Mouse (Mus musculus) adrenal gland, postnatal 4 days (tissue): ENCODE measurements around the gene Pknox1. TPM values are rescaled to one million over a fixed set of nuclear protein-coding genes. Genes with fewer than 3 reads are reported as not detected.
A peak's percentile ranks its signal among the peaks of the same experiment; 100 is the strongest.
"Not testable (repeated sequence)": the region's sequence is repeated elsewhere in the genome, so short reads cannot be mapped to it uniquely, and the experiment has no call there.

ENCODE experiments used
- DNase-seq, 2 experiments: peaks; one replicate each; pipeline ENCODE4 v3.0.0; 2021 to 2022; ENCODE audit warnings: low spot score in 2 of 2, mixed read lengths in 2 of 2
- long read RNA-seq, 2 experiments: library from polyadenylated mRNA; stranded (forward); transcript quantifications; one replicate each; pipeline ENCODE4 v2.0.0; 2021
- total RNA-seq, 2 experiments: library from RNA; stranded (reverse); gene quantifications; 2 replicates each; pipeline ENCODE4 v1.2.3; 2021

The Pknox1 gene
- 10 to 100 TPM; 22.0 to 26.7 TPM for total RNA-seq
- long read RNA-seq, experiment 1, full-length matches to known transcripts: 6 of 8 reads
- long read RNA-seq, experiment 1, partial matches to known transcripts: 2 of 8 reads
- long read RNA-seq, experiment 1, other reads (novel, unspliced or antisense): 0 of 8 reads
- long read RNA-seq, experiment 2, full-length matches to known transcripts: 18 of 25 reads
- long read RNA-seq, experiment 2, partial matches to known transcripts: 0 of 25 reads
- long read RNA-seq, experiment 2, other reads (novel, unspliced or antisense): 7 of 25 reads

- peak; percentile 88 to 93 for DNase-seq
These were observed at the start of gene Pknox1 for GRCm38 (mm10) chr17:31564015-31564857. Pknox1 (plus strand) TSS chr17:31564734.

- no peak for DNase-seq
These were observed 45.1 kb upstream of the Pknox1 start for GRCm38 (mm10) chr17:31519344-31519945.

- peak; percentile 94 to 98 for DNase-seq
These were observed 44.3 kb upstream of the Pknox1 start, which contains the start of the genes Wdr4 and Ndufv3 for GRCm38 (mm10) chr17:31519946-31520838. Wdr4 (minus strand) TSS chr17:31519980. Ndufv3 (plus strand) TSS chr17:31520115.

DNA sequence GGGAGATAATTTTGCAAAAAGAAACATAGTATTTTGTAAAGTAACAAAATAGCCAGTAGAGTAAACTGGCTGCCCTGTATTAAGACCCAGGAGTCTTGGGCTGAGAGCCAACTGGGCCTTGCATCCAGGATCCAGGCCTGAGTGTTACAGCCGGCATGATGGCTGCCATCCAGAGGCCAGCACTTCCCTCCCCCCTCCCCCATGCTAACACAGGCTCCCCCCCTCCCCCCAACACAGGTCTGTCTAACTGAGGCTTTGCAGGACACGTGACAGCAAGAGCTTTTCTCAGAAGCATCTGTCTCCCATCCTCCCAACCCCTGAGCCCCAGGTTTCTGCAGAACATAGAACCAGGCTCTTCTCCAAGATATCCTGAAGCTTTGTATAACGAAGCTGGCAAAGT lies 43.6 kb upstream of the Pknox1 start:
- DNase-seq: no peak

DNA sequence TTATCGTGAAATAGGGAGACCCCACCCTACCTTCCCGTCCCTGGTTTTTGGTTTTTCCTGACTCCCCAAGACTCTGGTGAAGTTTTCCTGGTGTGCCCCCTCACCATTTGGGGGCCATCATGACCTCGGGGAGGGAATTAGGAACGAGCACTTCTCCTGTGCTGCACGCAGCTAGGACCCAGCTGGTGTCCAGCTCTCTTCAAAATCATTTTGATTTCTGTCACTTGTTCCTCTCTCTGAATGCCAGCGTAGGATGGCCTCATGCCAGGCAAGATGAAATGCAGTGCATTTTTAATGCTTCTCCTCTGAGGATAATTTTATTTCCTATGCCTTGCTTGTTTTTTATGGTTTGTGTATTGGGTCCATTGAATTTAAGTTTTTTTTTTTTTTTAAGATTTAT lies 42.6 kb upstream of the Pknox1 start:
- no peak for DNase-seq

GRCm38 (mm10) chr17:31525114-31525513 lies 39.4 kb upstream of the Pknox1 start:
- no peak for DNase-seq

GRCm38 (mm10) chr17:31525816-31526215 lies 38.7 kb upstream of the Pknox1 start:
- DNase-seq: no peak

DNA sequence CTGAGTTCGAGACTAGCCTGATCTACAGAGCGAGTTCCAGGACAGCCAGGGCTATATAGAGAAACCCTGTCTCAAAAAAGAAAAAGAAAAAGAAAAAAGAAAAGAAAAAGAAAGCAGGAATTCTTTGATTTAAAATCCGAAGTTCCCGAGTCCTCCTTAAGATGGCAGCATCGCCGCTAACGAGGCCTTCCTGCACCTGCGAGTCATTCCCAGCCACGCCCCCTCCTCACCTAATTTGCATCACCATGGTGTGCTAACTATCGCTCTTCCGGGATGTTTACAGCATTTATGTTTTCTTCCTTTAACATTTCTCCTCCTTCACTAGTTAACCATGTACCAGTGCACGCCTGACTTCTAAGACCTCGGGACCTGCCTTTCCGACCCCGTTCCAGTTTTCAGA lies 35.2 kb upstream of the Pknox1 start:
- DNase-seq: no peak

- no peak for DNase-seq
These were observed 32.9 kb upstream of the Pknox1 start for GRCm38 (mm10) chr17:31531441-31532158.

- DNase-seq: not testable (repeated sequence)
These were observed 32.2 kb upstream of the Pknox1 start for GRCm38 (mm10) chr17:31532331-31532730.

GRCm38 (mm10) chr17:31535358-31535757 lies 29.2 kb upstream of the Pknox1 start:
- DNase-seq: no peak

DNA sequence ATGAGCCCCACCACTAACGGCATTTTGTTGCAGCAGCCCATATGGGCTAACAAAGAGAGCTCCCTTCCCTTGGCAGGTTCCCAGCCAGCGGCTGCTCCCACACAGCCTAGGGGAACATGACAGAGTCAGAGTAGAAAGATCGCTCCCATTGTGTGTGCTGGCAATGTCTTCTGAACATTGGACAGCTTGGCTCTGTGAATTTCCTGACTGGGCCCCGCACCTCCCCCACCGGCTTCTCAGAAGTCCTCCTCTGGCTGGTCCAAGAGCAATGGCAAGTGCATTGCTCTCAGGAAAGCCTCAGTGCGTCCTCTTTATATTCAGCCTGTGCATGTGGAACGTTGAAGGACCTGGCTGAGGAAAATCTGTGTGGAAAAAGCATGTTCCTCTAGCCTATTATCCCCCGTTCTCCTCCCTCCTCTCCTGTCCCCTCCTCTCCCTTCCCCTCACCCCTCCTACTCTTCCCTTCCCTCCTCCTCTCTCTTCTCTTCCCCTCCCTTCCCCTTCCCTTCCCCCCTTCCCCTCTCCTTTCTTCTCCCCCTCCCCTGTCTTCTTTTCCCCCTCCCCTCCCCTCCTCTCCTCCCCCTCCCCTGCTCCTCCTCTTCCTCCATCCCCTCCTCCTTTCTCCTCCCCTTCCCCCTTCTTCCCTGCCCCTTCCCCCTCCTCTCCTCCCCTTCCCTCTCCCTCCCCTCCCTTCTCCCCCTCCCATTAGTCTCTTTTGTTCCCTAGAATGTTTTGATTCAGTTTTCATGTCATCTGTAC lies 28.5 kb upstream of the Pknox1 start:
- DNase-seq: no peak

GRCm38 (mm10) chr17:31540101-31540500 lies 24.4 kb upstream of the Pknox1 start:
- no peak for DNase-seq

DNA sequence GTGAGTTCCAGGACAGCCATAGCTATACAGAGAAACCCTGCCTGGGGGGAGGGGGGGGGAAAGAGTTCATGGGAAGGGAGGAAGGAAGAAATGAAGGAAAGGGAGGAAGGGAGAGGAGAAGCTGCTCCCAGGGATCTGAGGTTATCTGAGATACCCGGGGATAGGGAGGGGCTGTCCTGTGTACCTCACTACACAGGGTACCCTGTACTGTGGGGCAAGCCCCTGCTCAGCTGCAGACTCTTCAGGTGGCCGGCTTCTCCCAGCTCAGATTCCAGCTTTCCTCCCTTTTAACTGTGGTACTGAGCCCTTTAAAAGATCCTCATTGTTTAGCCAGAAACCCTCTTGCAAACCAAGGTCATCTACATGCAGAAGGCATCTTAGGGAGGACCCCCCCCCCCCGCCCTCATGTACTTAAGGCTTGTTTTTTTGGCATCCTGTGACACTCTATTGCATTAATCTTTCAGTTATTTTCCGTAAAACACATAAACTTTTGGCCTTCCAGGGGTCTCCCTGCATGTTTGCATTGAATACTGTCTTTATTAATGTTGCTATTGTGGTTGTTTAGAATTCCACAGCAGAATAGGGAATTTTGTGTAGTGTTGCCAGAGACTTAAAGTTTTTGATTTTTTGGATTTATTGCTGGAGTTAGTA lies 23.6 kb upstream of the Pknox1 start:
- DNase-seq: no peak

GRCm38 (mm10) chr17:31541460-31541831 lies 23.1 kb upstream of the Pknox1 start:
- no peak for DNase-seq

GRCm38 (mm10) chr17:31543574-31543973 lies 21.0 kb upstream of the Pknox1 start:
- no peak for DNase-seq

- no peak for DNase-seq
These were observed 17.9 kb upstream of the Pknox1 start for GRCm38 (mm10) chr17:31546444-31547196.

DNA sequence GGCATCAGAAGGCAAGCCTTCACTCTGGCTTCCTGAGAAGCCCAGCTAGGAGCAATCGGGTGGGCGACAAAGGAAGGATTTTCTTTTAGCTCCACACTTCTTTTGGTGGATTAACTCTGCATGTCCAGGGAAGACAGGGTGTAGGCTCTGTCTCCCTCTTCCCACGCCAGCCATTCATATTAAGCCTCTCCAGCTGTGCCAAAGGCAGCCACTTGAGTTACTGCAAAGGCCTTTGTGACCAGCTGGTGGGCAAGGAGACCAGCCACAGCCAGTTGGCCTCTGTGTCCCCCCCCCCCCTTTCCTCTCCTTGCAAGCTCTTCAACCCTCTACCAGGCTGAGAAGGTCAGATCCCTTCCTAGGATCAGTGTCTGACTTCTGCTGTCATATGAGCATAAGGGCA lies 16.6 kb upstream of the Pknox1 start:
- DNase-seq: no peak
